Mouse (Mus musculus) mature B cell (primary cell): Measurements from ENCODE around the gene Cpne4.

Experiments
- in situ Hi-C: fragments of 300-500 bp; cut with MboI; formaldehyde crosslinking; loops from 2 replicates; pipeline ENCODE4 v1.14.3; 2019

Gene Cpne4

DNA sequence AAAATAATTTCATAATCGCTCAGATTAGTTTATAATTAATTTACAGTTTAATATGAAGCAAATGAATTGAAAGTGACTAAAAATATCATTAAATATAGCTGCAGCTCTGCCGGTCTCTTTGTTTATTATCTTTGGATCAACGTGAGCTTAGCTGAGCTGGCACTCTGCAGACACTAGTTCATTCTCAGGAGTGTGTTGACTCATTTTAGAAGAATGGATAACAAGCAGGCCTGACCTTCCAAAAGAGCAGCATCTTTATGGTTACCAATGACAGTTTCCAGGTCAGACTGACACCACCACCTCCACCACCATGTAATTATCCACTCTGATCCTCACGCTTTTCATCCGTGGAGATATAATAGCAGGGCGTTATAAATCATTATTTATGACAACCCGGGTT is 498.9 kb downstream of the Cpne4 start:
- in situ Hi-C loops, result no loop called here

DNA sequence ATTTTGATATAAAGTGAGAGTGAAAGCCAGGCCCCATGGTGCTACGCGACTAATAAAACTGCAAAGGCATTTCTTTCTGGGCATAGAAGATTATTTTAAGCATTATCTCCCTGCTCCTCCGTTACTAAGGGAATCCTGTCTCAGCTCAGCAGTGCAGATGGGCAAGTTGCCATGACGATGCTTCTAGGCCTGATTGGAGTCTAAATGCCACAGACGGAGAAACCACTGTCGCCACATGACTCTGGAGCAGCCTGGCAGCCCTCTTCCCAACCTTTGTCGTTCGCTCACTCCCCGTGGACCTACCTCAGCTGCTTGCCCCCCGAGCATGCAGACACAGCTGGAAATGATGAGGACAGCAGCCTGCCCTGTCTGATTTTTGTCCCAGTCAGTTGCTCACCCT is 501.3 kb downstream of the Cpne4 start:
- in situ Hi-C loops, result no loop called here

- in situ Hi-C loops, result loop anchor here (25.0 kb wide), 1 partner anchor 338 kb away; the partner anchor contains the start of genes Aste1 and Nek11
Measured at GRCm38 (mm10) chr9:105049636-105050035, 502.6 kb downstream of the Cpne4 start.

GRCm38 (mm10) chr9:105050257-105050656 is 503.2 kb downstream of the Cpne4 start:
- in situ Hi-C loops, result loop anchor here (25.0 kb wide), 1 partner anchor 337 kb away; the partner anchor contains the start of genes Aste1 and Nek11

DNA sequence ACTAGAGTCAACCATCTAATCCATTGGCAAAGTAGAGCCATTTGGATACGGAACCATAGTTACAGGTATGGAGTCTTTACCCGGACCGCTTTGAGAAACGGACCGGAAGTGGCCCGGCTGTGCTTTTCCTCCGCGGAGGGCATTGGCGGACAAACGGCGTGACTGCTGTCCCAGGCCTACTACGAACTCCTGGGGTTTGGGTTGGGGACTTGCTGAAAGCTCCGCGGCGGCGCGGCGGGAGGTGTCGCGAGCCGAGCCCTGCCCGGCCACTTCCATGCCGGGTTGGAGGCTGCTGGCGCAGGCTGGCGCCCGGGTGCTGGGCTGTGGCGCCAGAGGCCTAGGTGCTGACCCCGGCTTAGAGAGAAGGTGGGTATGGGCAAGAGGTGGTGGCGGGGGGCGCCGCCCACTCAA is 506.1 kb downstream of the Cpne4 start, which contains the start of gene Mrpl3:
Mrpl3 (plus strand) TSS at position 93 of the 411 bp plus-strand sequence.
- in situ Hi-C loops, result loop anchor here (25.0 kb wide), 1 partner anchor 334 kb away; the partner anchor contains the start of genes Aste1 and Nek11

DNA sequence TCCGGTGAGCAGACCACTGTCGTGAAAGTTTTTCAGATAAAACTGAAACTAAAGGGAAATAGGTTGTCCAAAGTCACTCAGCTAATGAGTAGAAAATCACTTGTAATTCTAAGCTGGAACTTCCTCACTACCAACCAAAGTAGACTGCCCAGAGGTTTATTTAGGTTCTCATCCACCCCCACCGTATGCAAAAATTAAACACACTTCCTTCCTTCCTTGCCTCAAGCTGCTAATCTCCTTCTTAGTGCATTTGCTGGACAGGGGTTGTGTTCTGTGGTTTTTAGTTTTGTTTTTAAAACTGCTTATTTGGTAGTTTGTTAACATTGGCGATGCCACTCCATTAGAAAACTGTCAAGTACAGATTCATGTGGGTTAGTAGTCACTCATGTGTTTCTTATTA is 506.7 kb downstream of the Cpne4 start:
- in situ Hi-C loops, result loop anchor here (25.0 kb wide), 1 partner anchor 333 kb away; the partner anchor contains the start of genes Aste1 and Nek11

GRCm38 (mm10) chr9:105069106-105069505 is 522.0 kb downstream of the Cpne4 start:
- in situ Hi-C loops, result loop anchor here (25.0 kb wide), 1 partner anchor 318 kb away; the partner anchor contains the start of genes Aste1 and Nek11

DNA sequence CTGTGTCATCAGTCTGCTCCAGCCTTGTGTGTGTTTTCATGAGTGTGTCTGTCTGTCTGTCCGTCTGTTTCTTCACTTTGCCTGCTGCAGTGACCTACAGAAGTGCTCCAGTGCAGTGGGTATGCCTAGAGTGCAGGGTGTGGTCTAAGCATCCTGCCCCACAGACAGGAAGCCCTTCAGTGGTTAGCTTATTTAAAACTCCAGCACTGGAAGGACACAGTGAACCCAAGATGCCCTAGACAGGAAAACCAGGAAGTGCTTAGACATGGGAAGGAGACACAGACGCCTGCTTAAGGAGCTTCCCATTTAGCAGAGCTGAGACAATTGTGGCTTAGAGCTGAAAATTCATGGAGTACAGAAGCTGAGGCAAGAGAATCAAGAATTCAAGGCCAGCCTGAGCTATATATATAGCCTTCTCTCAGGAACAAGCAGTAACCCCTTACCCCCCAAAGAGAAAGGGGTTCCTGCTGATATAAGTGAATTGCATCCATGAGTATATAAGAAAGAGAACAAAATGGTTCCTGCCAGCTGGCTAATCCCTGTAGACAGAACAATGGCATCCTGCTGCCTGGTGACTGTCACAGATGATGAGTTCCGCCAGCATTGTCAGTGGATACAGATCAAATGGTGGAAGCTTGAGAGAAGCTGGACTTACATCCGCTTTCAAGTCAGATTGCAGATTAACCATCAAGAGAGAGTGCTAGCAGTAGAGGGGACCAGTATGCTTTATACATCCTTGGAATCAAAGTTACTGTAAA is 526.1 kb downstream of the Cpne4 start:
- in situ Hi-C loops, result loop anchor here (25.0 kb wide), 1 partner anchor 314 kb away; the partner anchor contains the start of genes Aste1 and Nek11

DNA sequence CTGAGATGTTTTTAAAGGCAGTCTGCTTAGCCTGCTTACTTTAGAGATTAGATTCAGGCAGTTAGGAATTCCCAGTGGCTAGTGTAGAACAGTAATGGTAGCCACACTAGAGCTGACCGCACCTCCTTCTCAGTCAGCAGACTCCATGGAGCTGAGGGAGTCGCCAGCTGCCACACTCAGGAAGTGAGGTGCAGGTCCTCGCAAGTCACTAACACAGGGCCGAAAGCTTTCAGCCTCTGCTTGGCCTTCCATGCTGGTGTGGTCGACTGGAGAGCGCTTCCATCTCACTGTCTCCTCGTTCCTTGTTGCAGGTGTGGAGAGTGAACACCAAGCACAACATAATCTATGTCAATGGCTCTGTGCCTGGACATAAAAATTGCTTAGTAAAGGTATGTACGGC is 527.8 kb downstream of the Cpne4 start:
- in situ Hi-C loops, result loop anchor here (25.0 kb wide), 1 partner anchor 312 kb away; the partner anchor contains the start of genes Aste1 and Nek11

- in situ Hi-C loops, result no loop called here
Measured at GRCm38 (mm10) chr9:105076756-105077424, 529.8 kb downstream of the Cpne4 start.

- in situ Hi-C loops, result no loop called here
Measured at GRCm38 (mm10) chr9:105078460-105078859, 531.4 kb downstream of the Cpne4 start.

DNA sequence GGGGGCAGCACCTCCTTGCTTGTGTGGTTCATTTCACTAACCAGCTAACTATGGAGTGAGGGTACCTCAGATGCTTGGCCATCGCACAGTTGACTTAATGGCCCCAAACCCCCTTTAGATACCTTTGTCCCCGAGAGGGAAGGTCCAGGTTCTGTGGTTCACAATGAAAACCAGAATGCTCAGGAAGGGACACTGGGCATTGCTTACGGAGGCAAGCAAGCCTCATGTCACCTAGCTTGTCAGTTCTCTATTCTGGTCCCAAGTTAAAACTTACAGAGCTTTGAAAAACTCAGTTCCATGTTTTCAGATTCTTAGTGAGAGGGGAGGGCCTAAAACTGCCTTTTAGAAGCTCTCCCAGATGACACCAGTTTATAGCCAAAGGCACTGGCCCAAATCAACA is 533.2 kb downstream of the Cpne4 start:
- in situ Hi-C loops, result no loop called here
